Mouse (Mus musculus): Measurements from ENCODE around the gene Fhl2. TPM values are rescaled to one million over a fixed set of nuclear protein-coding genes. Genes with fewer than 3 reads are reported as not detected.

Fhl2 gene
- polyA plus RNA-seq, 1 experiment from 2014 or later, result 17.4 TPM

DNA sequence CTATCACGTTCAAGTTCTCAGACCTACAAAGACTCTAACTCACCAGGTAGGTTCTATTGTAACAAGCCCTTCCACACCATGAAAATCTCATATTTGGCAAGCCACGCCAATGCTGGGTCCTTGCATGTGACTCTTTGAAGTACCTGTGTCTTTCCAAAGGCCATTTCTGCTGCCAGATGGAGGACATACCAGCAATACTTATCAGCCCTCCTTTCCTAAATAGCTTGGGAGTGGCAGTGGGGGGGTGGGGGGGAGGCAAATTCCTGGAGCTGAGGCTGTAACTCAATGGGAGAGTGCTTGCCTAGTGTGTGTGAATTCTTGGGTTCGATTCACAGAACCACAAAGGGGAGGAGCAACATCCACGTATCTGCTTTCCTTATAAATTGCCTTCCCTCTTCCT lies 72.1 kb downstream of the Fhl2 start:
- Histone ChIP-seq H3K9ac (replicated peaks; ENCODE audit: low read length) (no peak overlapping the region), H3K4me3 (replicated peaks; ENCODE audit: low read depth, low read length) (no peak overlapping the region), H3K27me3 (ENCODE audit: control insufficient read depth, insufficient read depth, low read length) (no peaks in the 10 kb centered on the region), H3K36me3 (ENCODE audit: control insufficient read depth, insufficient read depth, low read length) (no peaks in the 10 kb centered on the region), H3K4me1 (ENCODE audit: control insufficient read depth, insufficient read depth, low read length) (no peaks in the 10 kb centered on the region), H3K9me3 (ENCODE audit: control insufficient read depth, low read length) (no peaks in the 10 kb centered on the region), H3K4me2 (ENCODE audit: low read length) (no peak overlapping the region), H3K27ac (replicated peaks; ENCODE audit: low read depth, low read length) (no peak overlapping the region)
- ATAC-seq (ENCODE audit: low FRiP score, low TSS enrichment) (no peak), DNase-seq (no peak)
- 87% methylated on average over 4 of the region's 4 CpGs for WGBS

DNA sequence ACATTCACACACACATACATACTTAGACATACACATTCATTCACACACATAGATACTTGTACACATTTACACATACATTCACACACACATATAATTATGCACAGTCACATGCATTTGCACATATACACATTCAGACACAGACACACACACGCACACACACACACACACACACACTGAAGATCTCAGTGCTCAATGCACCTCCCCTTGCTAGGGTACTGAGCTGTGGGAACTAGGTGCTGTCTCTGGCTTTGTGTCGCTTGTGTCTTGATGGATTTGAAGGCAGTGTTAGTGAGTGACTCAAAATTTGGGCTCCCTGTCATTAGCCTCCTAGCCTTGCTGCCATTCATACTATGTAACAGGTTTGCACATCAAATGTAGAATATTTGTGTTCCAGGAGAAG lies 74.2 kb downstream of the Fhl2 start:
- DNase-seq (no peak), ATAC-seq (ENCODE audit: low FRiP score, low TSS enrichment) (no peak)
- Histone ChIP-seq H3K27me3 (ENCODE audit: control insufficient read depth, insufficient read depth, low read length) (no peaks in the 10 kb centered on the region), H3K9me3 (ENCODE audit: control insufficient read depth, low read length) (no peaks in the 10 kb centered on the region), H3K4me2 (ENCODE audit: low read length) (no peak overlapping the region), H3K27ac (replicated peaks; ENCODE audit: low read depth, low read length) (no peak overlapping the region), H3K36me3 (ENCODE audit: control insufficient read depth, insufficient read depth, low read length) (peaks cover 8% of the 10 kb centered on the region), H3K9ac (replicated peaks; ENCODE audit: low read length) (no peak overlapping the region), H3K4me3 (replicated peaks; ENCODE audit: low read depth, low read length) (no peak overlapping the region), H3K4me1 (ENCODE audit: control insufficient read depth, insufficient read depth, low read length) (no peaks in the 10 kb centered on the region)
- WGBS, result 94% methylated on average over 2 of the region's 2 CpGs

DNA sequence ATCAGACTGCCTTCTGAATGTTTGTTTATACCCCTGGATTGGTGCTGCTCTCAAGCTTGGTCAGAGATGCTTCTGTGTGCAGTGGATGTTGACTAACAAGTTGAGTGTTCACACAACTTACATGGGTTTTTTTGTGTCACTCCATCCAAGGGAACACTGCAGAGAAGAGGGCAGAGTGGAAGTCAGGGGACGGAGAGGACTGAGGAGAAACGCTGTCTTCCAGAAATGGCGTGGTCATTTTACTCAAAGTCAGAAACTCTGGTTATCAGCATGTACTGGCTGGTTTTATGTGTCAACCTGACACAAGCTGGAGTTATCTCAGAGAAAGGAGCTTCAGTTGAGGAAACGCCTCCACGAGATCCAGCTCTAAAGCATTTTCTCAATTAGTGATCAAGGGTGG lies 75.8 kb downstream of the Fhl2 start:
- peaks cover 18% of the 10 kb centered on the region for H3K36me3 ChIP-seq (ENCODE audit: control insufficient read depth, insufficient read depth, low read length)
- H3K27ac ChIP-seq (replicated peaks; ENCODE audit: low read depth, low read length), result no peak overlapping the region
- no peak overlapping the region for H3K4me3 ChIP-seq (replicated peaks; ENCODE audit: low read depth, low read length)
- 95% methylated on average over 5 of the region's 5 CpGs for WGBS
- no peak overlapping the region for H3K4me2 ChIP-seq (ENCODE audit: low read length)
- no peaks in the 10 kb centered on the region for H3K27me3 ChIP-seq (ENCODE audit: control insufficient read depth, insufficient read depth, low read length)
- H3K4me1 ChIP-seq (ENCODE audit: control insufficient read depth, insufficient read depth, low read length), result no peaks in the 10 kb centered on the region
- ATAC-seq (ENCODE audit: low FRiP score, low TSS enrichment) (no peak), DNase-seq (no peak)
- no peak overlapping the region for H3K9ac ChIP-seq (replicated peaks; ENCODE audit: low read length)
- no peaks in the 10 kb centered on the region for H3K9me3 ChIP-seq (ENCODE audit: control insufficient read depth, low read length)

DNA sequence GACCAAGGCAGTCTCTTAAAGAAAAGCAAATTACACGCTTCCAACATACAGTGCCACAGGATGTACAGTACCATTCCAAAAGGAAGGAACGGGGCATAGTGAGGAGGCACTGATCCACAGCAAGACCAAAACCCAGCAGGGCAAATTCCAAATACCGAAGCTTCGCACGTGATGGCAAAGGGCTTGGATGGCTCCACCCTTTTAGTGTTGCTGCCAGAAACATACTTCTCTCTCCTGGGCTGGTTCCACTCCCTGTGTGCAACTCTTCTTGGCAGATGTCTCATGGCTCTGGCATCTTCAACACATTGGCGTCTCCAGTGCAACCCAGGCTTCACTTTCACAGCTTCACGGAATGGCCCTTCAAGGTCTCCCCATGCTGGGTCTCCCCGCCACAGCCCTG lies 79.3 kb downstream of the Fhl2 start:
- H3K36me3 ChIP-seq (ENCODE audit: control insufficient read depth, insufficient read depth, low read length), result peaks cover 46% of the 10 kb centered on the region
- H3K9ac ChIP-seq (replicated peaks; ENCODE audit: low read length), result no peak overlapping the region

DNA sequence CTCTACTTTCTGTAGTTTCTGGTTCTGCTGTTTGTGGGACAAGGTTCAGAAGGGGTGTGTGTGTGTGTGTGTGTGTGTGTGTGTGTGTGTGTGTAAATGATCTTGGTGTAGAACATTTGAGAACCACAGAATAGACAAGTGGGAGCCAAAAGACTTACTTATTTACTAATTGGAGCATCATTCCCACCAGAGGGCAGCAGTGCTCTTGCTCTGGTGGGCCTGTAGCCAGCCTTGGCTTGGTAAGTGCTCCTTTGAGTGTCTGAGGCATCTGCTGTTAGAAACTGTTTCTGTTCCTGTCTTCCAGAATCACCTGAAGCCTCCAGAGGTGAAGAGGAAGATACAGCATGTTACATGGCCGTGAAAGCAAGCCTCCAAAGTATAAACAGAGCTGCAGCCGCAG lies 83.9 kb downstream of the Fhl2 start:
- peaks cover 67% of the 10 kb centered on the region for H3K36me3 ChIP-seq (ENCODE audit: control insufficient read depth, insufficient read depth, low read length)
- 90% methylated on average over 2 of the region's 2 CpGs for WGBS
- no peak overlapping the region for H3K4me2 ChIP-seq (ENCODE audit: low read length)
- no peaks in the 10 kb centered on the region for H3K27me3 ChIP-seq (ENCODE audit: control insufficient read depth, insufficient read depth, low read length)
- no peaks in the 10 kb centered on the region for H3K9me3 ChIP-seq (ENCODE audit: control insufficient read depth, low read length)
- H3K4me3 ChIP-seq (replicated peaks; ENCODE audit: low read depth, low read length), result no peak overlapping the region
- no peak overlapping the region for H3K9ac ChIP-seq (replicated peaks; ENCODE audit: low read length)
- no peak for ATAC-seq (ENCODE audit: low FRiP score, low TSS enrichment)
- no peak overlapping the region for H3K27ac ChIP-seq (replicated peaks; ENCODE audit: low read depth, low read length)
- H3K4me1 ChIP-seq (ENCODE audit: control insufficient read depth, insufficient read depth, low read length), result no peaks in the 10 kb centered on the region
- peak; percentile 85 for DNase-seq

More for the DNA sequence above, 79.3 kb downstream of the Fhl2 start:
- H3K4me2 ChIP-seq (ENCODE audit: low read length), result no peak overlapping the region
- no peaks in the 10 kb centered on the region for H3K27me3 ChIP-seq (ENCODE audit: control insufficient read depth, insufficient read depth, low read length)
- H3K9me3 ChIP-seq (ENCODE audit: control insufficient read depth, low read length), result no peaks in the 10 kb centered on the region
- no peak overlapping the region for H3K27ac ChIP-seq (replicated peaks; ENCODE audit: low read depth, low read length)
- H3K4me3 ChIP-seq (replicated peaks; ENCODE audit: low read depth, low read length), result no peak overlapping the region
- H3K4me1 ChIP-seq (ENCODE audit: control insufficient read depth, insufficient read depth, low read length), result no peaks in the 10 kb centered on the region
- no peak for ATAC-seq (ENCODE audit: low FRiP score, low TSS enrichment)
- DNase-seq, result no peak
- WGBS, result 97% methylated on average over 8 of the region's 8 CpGs

DNA sequence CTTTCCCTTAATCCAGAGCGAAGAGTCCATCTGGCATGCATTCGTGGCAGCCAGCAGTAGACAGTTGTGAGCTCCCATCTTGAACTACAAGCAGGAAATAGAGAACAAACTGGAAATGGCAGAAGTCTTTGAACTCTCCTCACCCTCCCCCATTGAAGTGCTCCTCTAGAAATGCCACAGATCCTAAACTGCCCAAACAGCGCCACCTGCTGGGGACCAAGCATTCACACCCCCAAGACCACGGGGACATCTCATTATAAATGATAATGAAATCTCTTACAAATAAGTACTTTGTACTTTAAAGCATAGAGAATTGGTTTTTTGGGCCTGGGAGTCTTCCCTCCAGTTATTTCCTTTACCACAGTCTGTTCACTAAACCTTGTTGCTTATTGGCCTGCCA lies 86.2 kb downstream of the Fhl2 start:
- H3K4me1 ChIP-seq (ENCODE audit: control insufficient read depth, insufficient read depth, low read length), result no peaks in the 10 kb centered on the region
- peaks cover 61% of the 10 kb centered on the region for H3K36me3 ChIP-seq (ENCODE audit: control insufficient read depth, insufficient read depth, low read length)
- no peak overlapping the region for H3K4me3 ChIP-seq (replicated peaks; ENCODE audit: low read depth, low read length)
- H3K4me2 ChIP-seq (ENCODE audit: low read length), result no peak overlapping the region
- no peaks in the 10 kb centered on the region for H3K27me3 ChIP-seq (ENCODE audit: control insufficient read depth, insufficient read depth, low read length)
- no peak overlapping the region for H3K9ac ChIP-seq (replicated peaks; ENCODE audit: low read length)
- H3K9me3 ChIP-seq (ENCODE audit: control insufficient read depth, low read length), result no peaks in the 10 kb centered on the region
- WGBS, result 61% methylated on average over 4 of the region's 4 CpGs
- no peak overlapping the region for H3K27ac ChIP-seq (replicated peaks; ENCODE audit: low read depth, low read length)
- peak; percentile 52 for DNase-seq
- no peak for ATAC-seq (ENCODE audit: low FRiP score, low TSS enrichment)

DNA sequence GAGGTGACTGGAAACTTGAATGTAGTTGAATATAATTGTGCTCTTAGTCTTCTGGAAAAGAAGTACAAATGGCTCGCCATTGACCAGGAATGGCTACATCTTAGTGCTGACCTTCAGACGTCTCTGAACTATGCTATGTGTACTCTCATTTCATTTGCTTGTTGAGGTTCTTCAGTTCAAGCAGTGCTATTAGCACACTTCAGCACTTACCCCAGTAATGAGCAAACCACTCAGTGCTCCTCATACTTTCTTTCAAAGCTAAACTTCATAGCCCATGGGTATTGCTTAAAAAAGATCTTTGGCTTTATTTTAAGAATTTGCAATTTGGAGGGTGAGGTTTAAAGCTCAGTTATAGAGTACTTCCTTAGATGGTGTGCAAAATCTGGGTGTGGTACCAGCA lies 88.1 kb downstream of the Fhl2 start:
- H3K4me3 ChIP-seq (replicated peaks; ENCODE audit: low read depth, low read length), result no peak overlapping the region
- no peaks in the 10 kb centered on the region for H3K9me3 ChIP-seq (ENCODE audit: control insufficient read depth, low read length)
- no peak for DNase-seq
- H3K4me2 ChIP-seq (ENCODE audit: low read length), result no peak overlapping the region
- 90% methylated on average over 2 of the region's 2 CpGs for WGBS
- no peaks in the 10 kb centered on the region for H3K27me3 ChIP-seq (ENCODE audit: control insufficient read depth, insufficient read depth, low read length)
- no peak for ATAC-seq (ENCODE audit: low FRiP score, low TSS enrichment)
- H3K4me1 ChIP-seq (ENCODE audit: control insufficient read depth, insufficient read depth, low read length), result no peaks in the 10 kb centered on the region
- H3K27ac ChIP-seq (replicated peaks; ENCODE audit: low read depth, low read length), result no peak overlapping the region
- H3K9ac ChIP-seq (replicated peaks; ENCODE audit: low read length), result no peak overlapping the region
- H3K36me3 ChIP-seq (ENCODE audit: control insufficient read depth, insufficient read depth, low read length), result peaks cover 45% of the 10 kb centered on the region

DNA sequence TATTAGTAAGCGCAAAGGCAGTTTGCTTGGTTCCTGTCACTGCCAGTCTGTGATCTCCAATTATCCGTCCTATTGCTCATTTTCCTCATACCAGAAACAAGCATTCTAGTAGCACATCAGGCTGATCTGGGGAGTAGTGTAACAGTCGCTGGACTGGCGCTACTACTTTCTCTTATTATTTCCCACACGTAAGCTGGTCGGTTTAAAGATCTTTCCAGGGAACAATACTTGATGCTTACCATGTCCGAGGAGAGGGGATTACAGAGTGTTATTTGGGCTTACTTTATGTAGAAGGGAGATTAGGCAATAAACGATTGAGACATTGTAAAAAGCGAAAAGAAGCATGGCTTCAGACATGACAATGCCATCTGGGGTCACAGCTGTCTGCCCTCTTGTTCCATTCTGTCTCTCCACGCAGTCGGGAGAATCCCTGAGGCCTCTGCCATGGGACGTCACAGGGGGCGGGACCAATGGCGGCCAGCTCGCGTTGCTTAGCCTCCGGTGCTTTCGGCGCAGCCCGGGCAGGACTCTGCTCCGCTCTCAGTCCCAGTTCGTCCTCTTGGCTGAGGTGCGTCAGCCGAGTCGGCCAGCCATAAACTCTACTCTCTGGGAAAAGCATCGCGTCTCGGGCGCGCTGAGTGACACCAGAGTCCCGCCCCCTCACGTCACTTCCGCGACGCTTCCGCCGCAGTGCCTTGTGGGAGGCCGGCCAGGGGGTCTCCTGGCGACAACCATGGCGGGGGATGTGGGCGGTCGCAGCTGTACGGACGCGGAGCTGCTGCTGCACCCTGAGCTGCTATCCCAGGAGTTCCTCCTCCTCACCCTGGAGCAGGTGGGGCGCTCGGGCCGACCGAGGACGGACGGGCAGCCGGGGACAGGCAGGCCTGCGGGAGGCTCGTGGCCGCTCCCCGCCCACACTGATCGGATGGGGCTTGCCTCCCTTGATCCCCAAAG lies 98.5 kb downstream of the Fhl2 start, which contains the start of the genes Tgfbrap1 and AI597479:
Gene Tgfbrap1, minus strand, starts transcription at position 607 of the 954 bp plus-strand sequence.
Gene AI597479, plus strand, starts transcription at position 680 of the 954 bp plus-strand sequence.
- DNase-seq (peak; percentile 98), ATAC-seq (ENCODE audit: low FRiP score, low TSS enrichment) (peak; percentile 98)
- H3K4me3 ChIP-seq (replicated peaks; ENCODE audit: low read depth, low read length), result peak within 1 kb of the TSS; percentile 80
- H3K4me2 ChIP-seq (ENCODE audit: low read length), result peak within 1 kb of the TSS; percentile 85
- under 1% methylated on average over 57 of the region's 57 CpGs for WGBS
- peak within 1 kb of the TSS; percentile 99 for H3K27ac ChIP-seq (replicated peaks; ENCODE audit: low read depth, low read length)
- H3K27me3 ChIP-seq (ENCODE audit: control insufficient read depth, insufficient read depth, low read length), result no peaks in the 10 kb centered on the region
- H3K9ac ChIP-seq (replicated peaks; ENCODE audit: low read length), result peak within 1 kb of the TSS; percentile 95
- peaks cover 13% of the 10 kb centered on the region for H3K4me1 ChIP-seq (ENCODE audit: control insufficient read depth, insufficient read depth, low read length)
- no peaks in the 10 kb centered on the region for H3K9me3 ChIP-seq (ENCODE audit: control insufficient read depth, low read length)
- peaks cover 7% of the 10 kb centered on the region for H3K36me3 ChIP-seq (ENCODE audit: control insufficient read depth, insufficient read depth, low read length)

DNA sequence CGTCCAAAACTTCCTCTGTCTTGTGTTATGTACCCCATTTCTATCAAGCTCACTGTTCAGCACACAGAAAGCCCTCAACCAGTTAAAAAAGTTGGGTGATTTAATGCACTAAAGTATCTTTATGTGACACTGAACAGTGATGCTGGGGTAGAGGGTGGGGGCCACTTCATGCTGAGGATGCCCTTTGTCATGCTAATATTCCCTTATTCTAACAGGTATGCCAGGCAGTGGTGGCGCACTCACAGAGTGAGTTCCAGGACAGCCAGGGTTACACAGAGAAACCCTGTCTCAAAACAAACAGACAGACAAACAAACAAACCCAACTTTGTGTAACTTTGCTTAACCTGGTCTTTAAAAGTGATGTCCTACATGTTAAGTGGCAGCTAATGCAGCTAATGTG lies 102.6 kb downstream of the Fhl2 start:
- H3K27ac ChIP-seq (replicated peaks; ENCODE audit: low read depth, low read length), result no peak overlapping the region
- ATAC-seq (ENCODE audit: low FRiP score, low TSS enrichment) (no peak), DNase-seq (no peak)
- H3K9me3 ChIP-seq (ENCODE audit: control insufficient read depth, low read length), result no peaks in the 10 kb centered on the region
- H3K4me1 ChIP-seq (ENCODE audit: control insufficient read depth, insufficient read depth, low read length), result peaks cover 26% of the 10 kb centered on the region
- no peak overlapping the region for H3K9ac ChIP-seq (replicated peaks; ENCODE audit: low read length)
- H3K4me3 ChIP-seq (replicated peaks; ENCODE audit: low read depth, low read length), result no peak overlapping the region
- H3K27me3 ChIP-seq (ENCODE audit: control insufficient read depth, insufficient read depth, low read length), result no peaks in the 10 kb centered on the region
- WGBS, result 82% methylated on average over 2 of the region's 2 CpGs
- no peaks in the 10 kb centered on the region for H3K36me3 ChIP-seq (ENCODE audit: control insufficient read depth, insufficient read depth, low read length)
- H3K4me2 ChIP-seq (ENCODE audit: low read length), result no peak overlapping the region

Measured in midbrain, embryonic 14.5 days (tissue).